Mouse (Mus musculus) right cerebral cortex, postnatal 14 days (tissue): ENCODE data around the gene Tpx2.
A peak's percentile ranks its signal among the peaks of the same experiment; 100 is the strongest.

ENCODE experiments used
- DNase-seq: peaks from one replicate; pipeline ENCODE4 v3.0.0; 2022

Tpx2 gene

GRCm38 (mm10) chr2:152878239-152878638, 30.5 kb downstream of the Tpx2 start:
- DNase-seq: no peak

- DNase-seq: no peak
These were observed 33.1 kb downstream of the Tpx2 start for GRCm38 (mm10) chr2:152880898-152881297.

GRCm38 (mm10) chr2:152884101-152884645, 36.4 kb downstream of the Tpx2 start:
- no peak for DNase-seq

GRCm38 (mm10) chr2:152887230-152887629, 39.5 kb downstream of the Tpx2 start:
- no peak for DNase-seq

GRCm38 (mm10) chr2:152888774-152889173, 41.0 kb downstream of the Tpx2 start:
- no peak for DNase-seq

GRCm38 (mm10) chr2:152895834-152896233, 48.1 kb downstream of the Tpx2 start:
- no peak for DNase-seq

- no peak for DNase-seq
These were observed 49.2 kb downstream of the Tpx2 start for GRCm38 (mm10) chr2:152896926-152897325.

GRCm38 (mm10) chr2:152899011-152899410, 51.2 kb downstream of the Tpx2 start:
- DNase-seq: no peak

GRCm38 (mm10) chr2:152901296-152901695, 53.5 kb downstream of the Tpx2 start:
- DNase-seq: no peak

GRCm38 (mm10) chr2:152902658-152903057, 54.9 kb downstream of the Tpx2 start:
- no peak for DNase-seq

- no peak for DNase-seq
These were observed 55.8 kb downstream of the Tpx2 start for GRCm38 (mm10) chr2:152903586-152903985.

- DNase-seq: no peak
These were observed 56.4 kb downstream of the Tpx2 start for GRCm38 (mm10) chr2:152904127-152904643.

GRCm38 (mm10) chr2:152905036-152905829, 57.5 kb downstream of the Tpx2 start:
- no peak for DNase-seq

GRCm38 (mm10) chr2:152906274-152907037, 58.7 kb downstream of the Tpx2 start:
- DNase-seq: no peak

GRCm38 (mm10) chr2:152907114-152907943, 59.6 kb downstream of the Tpx2 start:
- DNase-seq: no peak

GRCm38 (mm10) chr2:152909848-152910247, 62.1 kb downstream of the Tpx2 start:
- DNase-seq: no peak

- no peak for DNase-seq
These were observed 63.3 kb downstream of the Tpx2 start, which contains the start of gene Mylk2 for GRCm38 (mm10) chr2:152911031-152911430. Gene Mylk2, plus strand, starts transcription at chr2:152911352.

GRCm38 (mm10) chr2:152911432-152911831, 63.7 kb downstream of the Tpx2 start:
- DNase-seq: no peak

GRCm38 (mm10) chr2:152913471-152913870, 65.7 kb downstream of the Tpx2 start:
- DNase-seq: no peak

- peak; percentile 88 for DNase-seq
These were observed 66.8 kb downstream of the Tpx2 start for GRCm38 (mm10) chr2:152914310-152915120.

- no peak for DNase-seq
These were observed 67.7 kb downstream of the Tpx2 start for GRCm38 (mm10) chr2:152915453-152915852.

GRCm38 (mm10) chr2:152916111-152916510, 68.3 kb downstream of the Tpx2 start:
- no peak for DNase-seq
